Mouse (Mus musculus): ENCODE measurements around the gene Trpc5. TPM values are rescaled to one million over a fixed set of nuclear protein-coding genes. Genes with fewer than 3 reads are reported as not detected.
A peak's percentile ranks its signal among the peaks of the same experiment; 100 is the strongest.

The Trpc5 gene
- 0.08 TPM in 1 of 2 replicates, not detected in the other for polyA plus RNA-seq (2015; fragmentation: Nextera tagmentation; extraction: Ambion mirVana)

DNA sequence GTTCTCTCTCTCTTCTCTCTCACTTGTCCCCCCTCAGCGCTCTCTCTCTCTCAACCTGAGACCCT lies at the start of gene Trpc5:
Gene Trpc5 (minus strand): TSS at position 39 of the 65 bp plus-strand sequence.
- no peak for ATAC-seq (ENCODE audit: low read depth)
- H3K36me3 ChIP-seq (ENCODE audit: control insufficient read depth, insufficient read depth, low read length): no peaks in the 10 kb centered on the region
- peak within 1 kb of the TSS; percentile 39 for H3K9ac ChIP-seq (ENCODE audit: low read length)
- no peaks in the 10 kb centered on the region for H3K9me3 ChIP-seq (ENCODE audit: control insufficient read depth, low read length)
- peak within 1 kb of the TSS; percentile 72 for H3K4me2 ChIP-seq (ENCODE audit: low read depth, low read length)
- no peak within 1 kb of the TSS for H3K27ac ChIP-seq (ENCODE audit: low read length)
- H3K4me3 ChIP-seq (ENCODE audit: low read length): peak within 1 kb of the TSS; percentile 50
- WGBS: no CpG with 5 or more reads among the region's 1 CpGs
- peaks cover 16% of the 10 kb centered on the region for H3K27me3 ChIP-seq (ENCODE audit: control insufficient read depth, insufficient read depth, low read depth, low read length)
- H3K4me1 ChIP-seq (replicated peaks; ENCODE audit: control insufficient read depth, insufficient read depth, low read length): no peaks in the 10 kb centered on the region

DNA sequence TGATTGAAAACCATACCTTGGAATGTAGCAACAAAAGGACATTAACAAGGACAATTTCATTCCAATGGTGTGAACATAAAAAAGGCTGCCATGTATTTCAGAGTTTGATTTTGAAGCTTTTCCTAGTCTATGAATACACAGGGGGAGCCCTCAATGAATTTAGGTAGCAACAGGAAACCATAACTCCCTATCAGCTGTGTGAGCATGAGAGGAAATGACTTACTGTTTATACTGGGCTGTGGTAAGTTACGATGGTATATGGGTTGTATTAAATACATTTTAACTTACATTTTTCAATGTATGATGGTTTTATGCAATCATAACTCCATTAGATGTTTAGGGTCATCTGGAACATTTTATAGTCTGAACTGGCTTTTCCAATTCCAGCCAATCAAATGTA lies 28.4 kb upstream of the Trpc5 start:
- no peak overlapping the region for H3K4me3 ChIP-seq (ENCODE audit: low read length)
- no peaks in the 10 kb centered on the region for H3K9me3 ChIP-seq (ENCODE audit: control insufficient read depth, low read length)
- WGBS: 64% methylated on average over 1 of the region's 1 CpGs
- no peaks in the 10 kb centered on the region for H3K4me1 ChIP-seq (replicated peaks; ENCODE audit: control insufficient read depth, insufficient read depth, low read length)
- H3K4me2 ChIP-seq (ENCODE audit: low read depth, low read length): no peak overlapping the region
- no peak for ATAC-seq (ENCODE audit: low read depth)
- no peaks in the 10 kb centered on the region for H3K36me3 ChIP-seq (ENCODE audit: control insufficient read depth, insufficient read depth, low read length)
- H3K9ac ChIP-seq (ENCODE audit: low read length): no peak overlapping the region
- H3K27me3 ChIP-seq (ENCODE audit: control insufficient read depth, insufficient read depth, low read depth, low read length): no peaks in the 10 kb centered on the region
- no peak overlapping the region for H3K27ac ChIP-seq (ENCODE audit: low read length)

DNA sequence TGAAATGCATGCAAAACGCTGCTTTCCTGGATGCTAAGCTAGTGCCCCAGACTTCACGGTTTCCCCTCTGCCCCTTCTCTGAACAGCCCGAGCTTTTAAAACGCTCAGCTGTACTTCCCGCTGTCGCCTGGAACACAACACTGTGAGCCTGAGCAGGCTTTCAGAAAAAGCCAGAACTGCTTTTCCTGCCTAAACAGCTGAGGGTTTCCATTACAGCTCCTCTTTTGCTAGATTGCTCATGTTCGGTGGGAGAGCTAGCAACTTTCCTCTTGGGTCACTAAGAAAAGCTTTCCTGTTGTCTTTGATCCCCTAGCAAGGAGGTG lies 1.8 kb upstream of the Trpc5 start:
- peaks cover 16% of the 10 kb centered on the region for H3K27me3 ChIP-seq (ENCODE audit: control insufficient read depth, insufficient read depth, low read depth, low read length)
- H3K9ac ChIP-seq (ENCODE audit: low read length): no peak overlapping the region
- H3K9me3 ChIP-seq (ENCODE audit: control insufficient read depth, low read length): no peaks in the 10 kb centered on the region
- H3K27ac ChIP-seq (ENCODE audit: low read length): no peak overlapping the region
- peak overlapping the region; percentile 50; the same call in 1 of the 2 replicates for H3K4me3 ChIP-seq (ENCODE audit: low read length)
- WGBS: 18% methylated on average over 7 of the region's 7 CpGs
- H3K36me3 ChIP-seq (ENCODE audit: control insufficient read depth, insufficient read depth, low read length): no peaks in the 10 kb centered on the region
- no peak for ATAC-seq (ENCODE audit: low read depth)
- peak overlapping the region; percentile 72 for H3K4me2 ChIP-seq (ENCODE audit: low read depth, low read length)
- no peaks in the 10 kb centered on the region for H3K4me1 ChIP-seq (replicated peaks; ENCODE audit: control insufficient read depth, insufficient read depth, low read length)

DNA sequence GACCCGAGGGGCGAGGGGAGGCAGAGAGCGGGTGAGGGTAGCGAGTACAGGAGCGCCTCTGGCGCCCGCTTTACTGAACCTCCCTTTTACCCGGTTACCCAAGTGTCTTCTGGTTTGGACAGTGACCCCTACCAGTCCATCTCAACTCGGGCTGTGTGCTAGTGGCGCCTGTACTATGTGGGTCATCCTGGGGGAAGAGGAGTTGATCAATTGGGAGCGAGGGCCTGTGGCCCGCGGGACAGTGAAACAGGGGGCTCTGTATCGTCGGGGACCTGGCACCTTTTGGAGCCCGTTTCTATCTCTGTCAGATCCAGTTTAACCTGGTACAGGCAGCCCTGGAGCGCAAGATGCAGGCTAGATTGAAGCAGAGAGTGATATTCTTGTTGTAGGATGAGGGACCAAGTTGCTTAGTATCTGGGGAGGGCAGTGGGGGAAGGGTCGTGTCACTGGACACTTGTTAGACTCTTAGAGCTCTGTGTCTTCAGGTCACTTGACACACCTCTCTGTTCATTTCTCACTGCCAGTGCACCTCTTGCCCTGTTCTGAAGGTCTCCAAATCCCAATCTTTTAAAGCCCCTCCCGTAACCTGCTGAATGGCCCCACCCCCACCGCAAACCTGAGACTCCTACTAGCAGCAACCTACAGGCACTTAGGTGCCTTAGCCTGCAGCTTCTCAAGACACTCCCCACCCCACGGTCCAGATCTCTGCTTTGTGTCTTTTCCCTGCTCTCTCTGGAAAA lies 1.3 kb upstream of the Trpc5 start:
- Histone ChIP-seq H3K9me3 (ENCODE audit: control insufficient read depth, low read length) (no peaks in the 10 kb centered on the region), H3K4me3 (ENCODE audit: low read length) (peak overlapping the region; percentile 50), H3K4me2 (ENCODE audit: low read depth, low read length) (peak overlapping the region; percentile 72), H3K27me3 (ENCODE audit: control insufficient read depth, insufficient read depth, low read depth, low read length) (peaks cover 16% of the 10 kb centered on the region), H3K36me3 (ENCODE audit: control insufficient read depth, insufficient read depth, low read length) (no peaks in the 10 kb centered on the region), H3K27ac (ENCODE audit: low read length) (no peak overlapping the region), H3K9ac (ENCODE audit: low read length) (peak overlapping the region; percentile 39), H3K4me1 (replicated peaks; ENCODE audit: control insufficient read depth, insufficient read depth, low read length) (no peaks in the 10 kb centered on the region)
- WGBS: 13% methylated on average over 20 of the region's 21 CpGs
- ATAC-seq (ENCODE audit: low read depth): peak; percentile 49; the same call in 1 of the 2 replicates

DNA sequence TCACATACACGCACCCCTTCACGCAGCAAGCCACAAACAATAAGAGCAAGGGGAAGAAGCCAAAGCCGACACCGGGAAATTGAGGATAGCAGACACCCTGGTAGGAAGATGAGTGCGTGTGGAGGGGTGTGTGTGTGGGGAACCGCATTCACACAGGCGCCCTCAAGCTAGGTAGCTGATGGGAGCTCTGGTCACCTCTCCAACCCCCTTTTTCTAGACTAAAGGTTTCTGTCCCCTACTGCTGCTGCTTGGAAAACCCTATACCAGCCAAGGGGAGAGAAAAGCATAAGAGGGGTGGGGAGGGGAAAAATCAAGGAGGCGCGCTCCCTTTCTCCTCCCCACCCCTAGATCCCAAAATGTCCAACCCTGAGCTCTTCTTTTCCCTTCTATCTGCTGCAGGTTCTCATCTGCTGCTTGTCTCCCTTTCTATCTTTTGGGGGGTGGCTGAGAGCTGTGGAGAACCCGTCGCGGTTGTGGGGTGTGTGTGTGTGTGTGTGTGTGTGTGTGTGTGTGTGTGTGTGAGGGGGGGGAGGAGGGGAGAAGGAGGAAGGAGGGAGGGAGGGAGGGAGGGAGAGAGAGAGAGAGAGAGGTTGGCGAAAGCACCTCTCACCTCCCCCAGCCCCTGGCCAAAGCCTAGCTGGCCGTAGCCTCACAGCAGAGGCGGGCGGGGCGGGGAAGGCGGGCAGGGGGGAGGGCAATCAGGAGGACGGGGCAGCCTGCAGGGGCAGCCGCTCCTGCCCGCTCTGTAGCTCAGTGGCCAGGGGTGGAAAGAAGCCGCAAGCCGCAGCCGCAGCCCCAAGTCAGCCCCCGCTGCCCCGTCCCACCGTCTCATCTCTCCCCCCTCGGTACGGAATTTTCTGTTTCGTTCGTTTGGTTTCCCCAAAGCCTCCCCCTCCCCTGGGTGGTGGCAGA lies 483 bp upstream of the Trpc5 start, which contains the start of gene Rtl4:
Gene Rtl4 (plus strand): TSS at position 701 of the 912 bp plus-strand sequence.
- H3K4me1 ChIP-seq (replicated peaks; ENCODE audit: control insufficient read depth, insufficient read depth, low read length): no peaks in the 10 kb centered on the region
- H3K4me2 ChIP-seq (ENCODE audit: low read depth, low read length): peak within 1 kb of the TSS; percentile 72
- H3K36me3 ChIP-seq (ENCODE audit: control insufficient read depth, insufficient read depth, low read length): no peaks in the 10 kb centered on the region
- H3K27me3 ChIP-seq (ENCODE audit: control insufficient read depth, insufficient read depth, low read depth, low read length): peaks cover 16% of the 10 kb centered on the region
- no peaks in the 10 kb centered on the region for H3K9me3 ChIP-seq (ENCODE audit: control insufficient read depth, low read length)
- peak within 1 kb of the TSS; percentile 39 for H3K9ac ChIP-seq (ENCODE audit: low read length)
- 12% methylated on average over 23 of the region's 31 CpGs for WGBS
- peak; percentile 54 for ATAC-seq (ENCODE audit: low read depth)
- peak within 1 kb of the TSS; percentile 50 for H3K4me3 ChIP-seq (ENCODE audit: low read length)
- H3K27ac ChIP-seq (ENCODE audit: low read length): no peak within 1 kb of the TSS

DNA sequence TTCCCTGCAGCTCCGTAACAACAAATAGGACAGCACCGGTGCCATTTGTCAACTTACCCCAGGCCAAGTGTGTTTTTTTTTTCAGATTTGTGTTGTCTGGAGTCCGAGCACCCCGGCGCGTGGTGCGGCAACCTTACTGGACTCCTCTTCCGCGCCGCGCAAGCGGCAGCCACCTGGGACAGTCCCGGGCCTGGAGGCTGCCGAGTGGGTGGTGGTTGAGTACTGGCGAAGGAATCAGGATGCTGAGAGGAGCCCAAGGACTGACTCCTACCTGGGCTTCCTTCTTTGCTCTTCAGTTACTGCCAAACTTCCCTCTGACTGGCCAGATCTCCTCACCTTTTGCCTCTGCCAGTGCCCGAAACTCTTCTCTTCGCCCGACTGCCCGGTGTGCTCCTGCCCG lies 238 bp downstream of the Trpc5 start:
- WGBS: 33% methylated on average over 20 of the region's 20 CpGs
- Histone ChIP-seq H3K27me3 (ENCODE audit: control insufficient read depth, insufficient read depth, low read depth, low read length) (peaks cover 16% of the 10 kb centered on the region), H3K27ac (ENCODE audit: low read length) (no peak overlapping the region), H3K4me3 (ENCODE audit: low read length) (peak overlapping the region; percentile 50; the same call in 1 of the 2 replicates), H3K9ac (ENCODE audit: low read length) (no peak overlapping the region), H3K36me3 (ENCODE audit: control insufficient read depth, insufficient read depth, low read length) (no peaks in the 10 kb centered on the region), H3K4me2 (ENCODE audit: low read depth, low read length) (peak overlapping the region; percentile 72), H3K4me1 (replicated peaks; ENCODE audit: control insufficient read depth, insufficient read depth, low read length) (no peaks in the 10 kb centered on the region), H3K9me3 (ENCODE audit: control insufficient read depth, low read length) (no peaks in the 10 kb centered on the region)
- ATAC-seq (ENCODE audit: low read depth): no peak

DNA sequence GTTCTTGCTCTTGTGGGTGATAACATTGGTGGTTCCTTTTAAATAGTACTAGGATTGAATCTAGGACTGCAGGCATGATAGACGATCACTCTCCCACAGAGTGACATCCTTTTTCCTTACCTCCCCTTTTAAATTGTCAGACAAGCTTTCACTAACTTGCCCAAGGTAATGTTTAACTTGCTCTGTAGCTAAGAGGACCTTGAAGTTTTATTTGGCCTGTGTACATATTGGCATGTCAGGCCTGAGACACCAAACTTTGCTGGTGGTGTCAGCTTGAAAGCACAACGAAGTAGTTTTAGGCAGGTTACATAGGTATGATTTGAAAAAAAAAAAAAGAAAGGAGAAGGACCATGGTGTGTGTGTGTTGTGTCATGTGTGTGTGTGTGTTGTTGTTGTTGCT lies 35.8 kb downstream of the Trpc5 start:
- Histone ChIP-seq H3K9me3 (ENCODE audit: control insufficient read depth, low read length) (no peaks in the 10 kb centered on the region), H3K9ac (ENCODE audit: low read length) (no peak overlapping the region), H3K27me3 (ENCODE audit: control insufficient read depth, insufficient read depth, low read depth, low read length) (no peaks in the 10 kb centered on the region), H3K27ac (ENCODE audit: low read length) (no peak overlapping the region), H3K4me3 (ENCODE audit: low read length) (no peak overlapping the region), H3K4me1 (replicated peaks; ENCODE audit: control insufficient read depth, insufficient read depth, low read length) (no peaks in the 10 kb centered on the region), H3K36me3 (ENCODE audit: control insufficient read depth, insufficient read depth, low read length) (no peaks in the 10 kb centered on the region), H3K4me2 (ENCODE audit: low read depth, low read length) (no peak overlapping the region)
- no peak for ATAC-seq (ENCODE audit: low read depth)
- 55% methylated on average over 2 of the region's 2 CpGs for WGBS

DNA sequence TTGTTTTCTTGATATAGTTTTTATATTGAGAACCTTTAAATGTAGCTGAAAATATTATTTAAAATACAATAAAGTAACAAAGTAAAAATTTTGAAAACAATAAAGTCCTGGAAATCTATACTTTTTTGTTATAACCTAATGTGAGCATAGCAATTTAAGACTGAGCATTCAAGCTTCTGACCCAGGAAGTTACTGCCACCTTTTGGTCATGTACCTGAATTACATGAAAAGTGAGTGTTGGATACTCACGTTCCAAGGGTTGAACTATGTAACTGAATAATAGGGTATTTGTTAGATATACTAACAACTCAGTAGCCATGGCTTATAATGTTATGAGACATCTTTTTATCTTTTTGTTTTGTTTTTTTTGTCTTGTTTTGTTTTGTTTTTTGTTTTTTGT lies 42.6 kb downstream of the Trpc5 start:
- no peak overlapping the region for H3K9ac ChIP-seq (ENCODE audit: low read length)
- no peaks in the 10 kb centered on the region for H3K27me3 ChIP-seq (ENCODE audit: control insufficient read depth, insufficient read depth, low read depth, low read length)
- no peak overlapping the region for H3K27ac ChIP-seq (ENCODE audit: low read length)
- no peak overlapping the region for H3K4me3 ChIP-seq (ENCODE audit: low read length)
- no peak overlapping the region for H3K4me2 ChIP-seq (ENCODE audit: low read depth, low read length)
- no peak for ATAC-seq (ENCODE audit: low read depth)
- no peaks in the 10 kb centered on the region for H3K9me3 ChIP-seq (ENCODE audit: control insufficient read depth, low read length)
- H3K36me3 ChIP-seq (ENCODE audit: control insufficient read depth, insufficient read depth, low read length): no peaks in the 10 kb centered on the region
- 36% methylated on average over 1 of the region's 1 CpGs for WGBS
- no peaks in the 10 kb centered on the region for H3K4me1 ChIP-seq (replicated peaks; ENCODE audit: control insufficient read depth, insufficient read depth, low read length)

DNA sequence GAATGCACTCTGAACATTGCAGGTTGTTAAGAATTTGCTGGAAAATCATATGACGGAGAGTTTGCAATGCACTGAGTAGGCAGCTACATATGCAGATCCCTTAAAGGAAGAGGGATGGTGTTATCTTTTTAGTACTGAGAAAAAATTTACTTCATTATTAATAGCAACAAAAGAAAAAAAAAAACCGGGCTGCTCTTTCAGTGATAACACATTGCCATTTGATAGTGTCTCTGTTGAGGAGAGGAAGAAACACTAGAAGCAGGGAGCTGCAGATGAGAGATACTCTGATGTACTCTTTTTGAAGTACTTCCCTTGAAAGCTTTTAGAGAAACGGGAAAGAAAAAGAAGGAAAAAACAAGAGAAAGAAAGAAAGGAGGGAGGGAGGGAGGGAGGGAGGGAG lies 43.2 kb downstream of the Trpc5 start:
- 54% methylated on average over 2 of the region's 3 CpGs for WGBS
- no peak for ATAC-seq (ENCODE audit: low read depth)

More for the DNA sequence above, 43.2 kb downstream of the Trpc5 start:
- Histone ChIP-seq H3K4me3 (ENCODE audit: low read length) (no peak overlapping the region), H3K9me3 (ENCODE audit: control insufficient read depth, low read length) (no peaks in the 10 kb centered on the region), H3K9ac (ENCODE audit: low read length) (no peak overlapping the region), H3K27me3 (ENCODE audit: control insufficient read depth, insufficient read depth, low read depth, low read length) (no peaks in the 10 kb centered on the region), H3K4me2 (ENCODE audit: low read depth, low read length) (no peak overlapping the region), H3K36me3 (ENCODE audit: control insufficient read depth, insufficient read depth, low read length) (no peaks in the 10 kb centered on the region), H3K4me1 (replicated peaks; ENCODE audit: control insufficient read depth, insufficient read depth, low read length) (no peaks in the 10 kb centered on the region), H3K27ac (ENCODE audit: low read length) (no peak overlapping the region)
